Mouse (Mus musculus) neural tube, embryonic 15.5 days (tissue): ENCODE results near the gene 1700123O20Rik. TPM values are rescaled to one million over a fixed set of nuclear protein-coding genes. Genes with fewer than 3 reads are reported as not detected.
A peak's percentile ranks its signal among the peaks of the same experiment; 100 is the strongest.

ENCODE experiments used
- ATAC-seq: fragments of 200-750 bp; cut with Nextera tagmentation; 2 replicates; pipeline ENCODE4 v1.8.0; 2017; ENCODE audit warnings: mild to moderate bottlenecking, moderate TSS enrichment, moderate library complexity; ENCODE audit not compliant: low FRiP score
- H3K27ac ChIP-seq: fragments of 300-500 bp; sonication (generic); replicated peaks from 2 replicates; pipeline ENCODE4 v1.5.1; 2015; ENCODE audit warnings: mild to moderate bottlenecking, inconsistent platforms
- H3K27me3 ChIP-seq: fragments of 300-500 bp; sonication (generic); replicated peaks from 2 replicates; pipeline ENCODE4 v1.6.1; 2015; ENCODE audit warnings: inconsistent platforms
- H3K36me3 ChIP-seq: fragments of 300-500 bp; sonication (generic); 2 replicates; pipeline ENCODE4 v1.6.1; 2015; ENCODE audit warnings: inconsistent platforms
- H3K4me1 ChIP-seq: fragments of 300-500 bp; sonication (generic); 2 replicates; pipeline ENCODE4 v1.6.1; 2015; ENCODE audit warnings: inconsistent platforms
- H3K4me2 ChIP-seq: fragments of 300-500 bp; sonication (generic); 2 replicates; pipeline ENCODE4 v1.6.1; 2015; ENCODE audit warnings: inconsistent platforms, mild to moderate bottlenecking, moderate library complexity
- H3K4me3 ChIP-seq: fragments of 300-500 bp; sonication (generic); replicated peaks from 2 replicates; pipeline ENCODE4 v1.5.1; 2015; ENCODE audit warnings: mild to moderate bottlenecking, inconsistent platforms
- H3K9ac ChIP-seq: fragments of 300-500 bp; sonication (generic); replicated peaks from 2 replicates; pipeline ENCODE4 v1.6.1; 2015; ENCODE audit warnings: mild to moderate bottlenecking, inconsistent platforms
- H3K9me3 ChIP-seq: fragments of 300-500 bp; sonication (generic); replicated peaks from 2 replicates; pipeline ENCODE4 v1.6.1; 2016; ENCODE audit warnings: inconsistent platforms
- WGBS: fragments of 180-500 bp; shearing (Covaris S2); methylation state at CpG from one replicate; pipeline ENCODE4 v1.1.7; 2015; ENCODE audit warnings: mixed read lengths; 5-methylcytosine and 5-hydroxymethylcytosine counted together
- polyA plus RNA-seq: library from polyadenylated mRNA; unstranded; fragments of >200 nt; fragmentation: Nextera tagmentation; extraction: Ambion mirVana; gene quantifications from 2 replicates; pipeline ENCODE4 v1.2.1, GENCODE M21; 2015

1700123O20Rik gene
- polyA plus RNA-seq, 1 experiment from 2014 or later: 72.3 TPM

DNA sequence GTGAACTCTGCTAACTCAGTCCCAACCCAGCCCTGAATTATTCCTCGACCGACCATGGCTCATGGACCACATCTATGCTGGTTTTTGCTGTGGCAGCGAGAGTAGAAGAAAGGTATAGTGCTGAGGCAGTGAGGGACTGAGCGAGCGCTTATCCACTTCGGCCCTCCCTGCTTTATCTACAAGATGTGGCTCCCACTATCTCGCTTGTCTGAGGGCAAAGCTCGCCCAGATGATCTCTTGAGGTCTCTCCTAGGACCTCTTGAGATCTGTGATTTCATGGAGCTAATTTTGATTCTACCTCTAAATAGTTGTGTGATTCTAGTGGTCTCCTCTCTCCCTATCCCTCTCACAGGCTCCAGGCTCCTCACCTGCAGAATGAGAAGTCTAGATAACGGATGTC is 23.0 kb downstream of the 1700123O20Rik start:
- H3K4me1 ChIP-seq: peaks cover 2% of the 10 kb centered on the region; the same call in 1 of the 2 replicates
- no peaks in the 10 kb centered on the region for H3K9me3 ChIP-seq
- 88% methylated on average over 9 of the region's 9 CpGs for WGBS

DNA sequence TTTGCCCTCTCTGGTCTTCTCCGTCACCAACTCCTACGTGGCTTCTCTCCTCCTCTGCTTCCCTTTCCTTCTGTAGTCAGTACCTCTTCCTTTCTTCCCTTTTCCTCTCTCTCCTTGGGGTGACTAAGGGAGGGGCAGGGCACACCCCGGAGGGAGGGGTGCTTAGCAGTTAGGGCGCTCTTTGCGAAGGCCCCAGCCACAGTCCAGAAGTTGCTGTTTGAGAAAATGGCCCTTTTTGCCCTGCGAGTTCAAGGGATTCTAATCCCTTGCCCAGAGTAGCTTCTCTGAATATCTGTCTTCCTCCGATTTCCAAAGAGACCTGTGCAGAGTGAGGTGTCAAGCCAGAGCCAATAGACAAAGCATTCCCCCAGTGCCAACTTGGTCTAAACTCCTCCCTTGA is 26.1 kb downstream of the 1700123O20Rik start, which contains the start of gene Cebpe:
TSS of gene Cebpe (minus strand) at position 101 of the 400 bp plus-strand sequence.
- H3K27me3 ChIP-seq: no peaks in the 10 kb centered on the region
- no peak within 1 kb of the TSS for H3K4me3 ChIP-seq
- 90% methylated on average over 7 of the region's 7 CpGs for WGBS
- H3K27ac ChIP-seq: no peak within 1 kb of the TSS
- peaks cover 12% of the 10 kb centered on the region for H3K4me1 ChIP-seq
- no peak for ATAC-seq
- no peaks in the 10 kb centered on the region for H3K9me3 ChIP-seq
- no peak within 1 kb of the TSS for H3K4me2 ChIP-seq
- H3K9ac ChIP-seq: no peak within 1 kb of the TSS
- no peaks in the 10 kb centered on the region for H3K36me3 ChIP-seq

More for the DNA sequence above, 23.0 kb downstream of the 1700123O20Rik start:
- Histone ChIP-seq H3K4me3 (no peak overlapping the region), H3K27me3 (no peaks in the 10 kb centered on the region), H3K9ac (no peak overlapping the region), H3K36me3 (no peaks in the 10 kb centered on the region), H3K4me2 (no peak overlapping the region), H3K27ac (no peak overlapping the region)
- no peak for ATAC-seq

DNA sequence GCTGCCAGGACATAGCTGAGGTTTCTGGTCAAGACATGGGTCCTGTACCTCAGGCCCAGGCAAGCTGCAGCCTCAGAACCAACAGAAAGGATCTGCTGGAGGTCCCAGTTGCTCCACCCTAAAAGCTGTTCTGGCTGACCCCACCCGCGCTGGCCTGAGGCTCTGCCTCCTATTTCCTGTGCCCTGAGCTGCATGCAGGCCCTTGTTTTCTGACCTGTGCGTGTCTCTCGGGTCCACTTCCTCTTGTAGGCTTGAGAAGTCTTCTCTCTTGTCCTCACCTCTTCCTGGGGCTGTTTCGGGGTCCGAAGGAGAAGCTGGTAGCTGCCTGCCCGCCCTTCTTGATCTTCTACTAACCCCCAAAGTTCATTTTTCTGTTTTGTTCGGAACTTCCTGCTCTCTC is 26.8 kb downstream of the 1700123O20Rik start:
- no peak for ATAC-seq
- Histone ChIP-seq H3K9ac (no peak overlapping the region), H3K4me2 (no peak overlapping the region), H3K27me3 (no peaks in the 10 kb centered on the region), H3K9me3 (no peaks in the 10 kb centered on the region), H3K27ac (no peak overlapping the region), H3K4me1 (peaks cover 12% of the 10 kb centered on the region), H3K4me3 (no peak overlapping the region), H3K36me3 (no peaks in the 10 kb centered on the region)
- 79% methylated on average over 8 of the region's 8 CpGs for WGBS

DNA sequence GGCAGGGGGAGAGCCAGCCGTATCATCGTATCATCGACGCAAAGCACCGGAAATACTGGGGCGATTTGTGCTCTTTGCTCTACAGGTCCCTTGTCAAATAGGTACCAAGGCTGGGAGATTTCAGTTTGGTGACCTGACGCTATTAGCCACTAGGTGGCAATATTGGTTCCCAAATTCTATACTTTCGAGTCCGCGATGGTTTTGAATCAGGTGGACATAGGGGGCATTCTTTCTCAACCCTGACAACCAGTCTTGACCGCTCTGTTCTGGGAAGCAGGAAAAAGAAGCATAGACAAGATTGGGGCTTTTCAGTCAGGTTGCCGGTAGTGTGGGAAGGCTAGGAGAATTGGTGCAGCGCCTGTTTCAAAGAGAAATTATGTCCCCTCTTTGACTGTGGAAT is 28.1 kb downstream of the 1700123O20Rik start:
- no peaks in the 10 kb centered on the region for H3K27me3 ChIP-seq
- ATAC-seq: peak; percentile 82
- H3K4me3 ChIP-seq: peak overlapping the region; percentile 47
- WGBS: under 1% methylated on average over 13 of the region's 13 CpGs
- H3K9ac ChIP-seq: peak overlapping the region; percentile 51
- peaks cover 12% of the 10 kb centered on the region for H3K4me1 ChIP-seq
- peak overlapping the region; percentile 78 for H3K4me2 ChIP-seq
- H3K9me3 ChIP-seq: no peaks in the 10 kb centered on the region
- peak overlapping the region; percentile 70 for H3K27ac ChIP-seq
- H3K36me3 ChIP-seq: no peaks in the 10 kb centered on the region

DNA sequence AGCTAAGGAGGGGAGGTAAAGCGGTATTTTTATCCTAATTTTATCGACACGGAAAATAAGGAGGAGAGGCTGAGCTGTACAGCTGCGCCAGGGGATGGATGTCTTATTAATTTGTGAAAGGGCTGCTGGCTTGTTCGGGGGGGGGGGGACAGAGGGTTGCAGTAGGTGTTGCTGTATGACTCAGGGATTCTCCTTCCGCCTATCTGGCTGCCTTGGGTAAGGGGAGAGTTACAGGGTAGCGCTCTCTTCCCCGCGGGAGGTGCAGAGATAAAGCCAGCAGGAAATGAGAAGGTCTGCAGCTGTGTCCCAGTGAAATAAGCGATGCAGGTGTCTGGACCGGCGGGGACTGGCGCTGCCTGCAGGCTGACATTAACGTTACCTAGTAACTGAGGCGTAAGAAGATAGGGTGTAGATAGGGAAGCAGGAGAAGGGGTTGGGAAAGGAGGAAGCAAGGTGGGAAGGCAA is 28.6 kb downstream of the 1700123O20Rik start:
- no peaks in the 10 kb centered on the region for H3K27me3 ChIP-seq
- peaks cover 12% of the 10 kb centered on the region for H3K4me1 ChIP-seq
- H3K27ac ChIP-seq: peak overlapping the region; percentile 70
- 2% methylated on average over 15 of the region's 15 CpGs for WGBS
- H3K36me3 ChIP-seq: no peaks in the 10 kb centered on the region
- peak; percentile 74 for ATAC-seq
- H3K4me2 ChIP-seq: peak overlapping the region; percentile 78
- H3K9me3 ChIP-seq: no peaks in the 10 kb centered on the region
- H3K9ac ChIP-seq: peak overlapping the region; percentile 51
- peak overlapping the region; percentile 47 for H3K4me3 ChIP-seq

DNA sequence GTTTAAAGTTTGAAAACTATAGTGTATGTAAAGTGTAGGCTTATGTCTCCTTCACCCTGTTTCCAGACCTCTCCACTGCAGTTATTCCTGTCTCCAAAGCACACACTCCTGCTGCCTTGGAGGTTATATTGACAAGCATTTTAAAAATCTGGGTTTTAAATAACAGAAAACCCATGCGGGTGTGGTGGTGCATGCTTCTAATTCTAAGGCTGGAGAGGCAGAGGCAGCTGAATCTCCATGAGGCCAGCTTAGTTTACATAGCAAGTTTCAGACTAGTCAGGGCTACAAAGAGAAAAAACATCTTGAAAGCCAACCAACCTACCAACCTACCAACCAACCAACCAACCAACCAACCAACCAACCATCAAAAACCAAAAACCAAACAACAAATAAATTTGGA is 29.4 kb downstream of the 1700123O20Rik start:
- Histone ChIP-seq H3K9me3 (no peaks in the 10 kb centered on the region), H3K9ac (peak overlapping the region; percentile 51; the same call in 1 of the 2 replicates), H3K27ac (0 out of 2 replicates have a peak overlapping the region, but pooled peaks have one; percentile 70), H3K4me3 (no peak overlapping the region; the same call in 1 of the 2 replicates), H3K27me3 (no peaks in the 10 kb centered on the region), H3K4me2 (peak overlapping the region; percentile 78), H3K4me1 (peaks cover 12% of the 10 kb centered on the region), H3K36me3 (no peaks in the 10 kb centered on the region)
- WGBS: 79% methylated on average over 1 of the region's 1 CpGs
- no peak for ATAC-seq

DNA sequence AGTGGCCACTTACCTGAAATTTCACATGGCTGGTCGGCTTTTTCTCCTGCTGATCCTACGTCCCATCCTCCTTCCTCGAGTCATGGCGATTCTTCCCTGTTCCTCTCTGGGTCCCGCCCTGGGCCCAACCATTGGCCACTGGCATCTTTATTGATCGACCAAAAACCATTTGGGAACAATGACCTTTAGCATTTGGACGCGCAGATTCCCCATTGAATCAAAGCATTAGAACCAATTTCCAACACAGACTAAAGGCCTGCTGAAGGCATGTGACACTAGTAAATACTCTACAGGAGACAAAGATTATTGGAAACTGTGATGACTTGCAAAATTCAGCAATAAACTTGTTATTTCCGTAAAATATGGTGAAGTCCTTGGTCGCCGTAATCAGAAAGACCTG is 34.0 kb downstream of the 1700123O20Rik start:
- Histone ChIP-seq H3K27ac (no peak overlapping the region), H3K36me3 (no peaks in the 10 kb centered on the region), H3K9ac (no peak overlapping the region), H3K4me1 (peaks cover 4% of the 10 kb centered on the region), H3K27me3 (no peaks in the 10 kb centered on the region), H3K9me3 (no peaks in the 10 kb centered on the region), H3K4me3 (no peak overlapping the region), H3K4me2 (no peak overlapping the region)
- 95% methylated on average over 11 of the region's 11 CpGs for WGBS
- ATAC-seq: no peak

DNA sequence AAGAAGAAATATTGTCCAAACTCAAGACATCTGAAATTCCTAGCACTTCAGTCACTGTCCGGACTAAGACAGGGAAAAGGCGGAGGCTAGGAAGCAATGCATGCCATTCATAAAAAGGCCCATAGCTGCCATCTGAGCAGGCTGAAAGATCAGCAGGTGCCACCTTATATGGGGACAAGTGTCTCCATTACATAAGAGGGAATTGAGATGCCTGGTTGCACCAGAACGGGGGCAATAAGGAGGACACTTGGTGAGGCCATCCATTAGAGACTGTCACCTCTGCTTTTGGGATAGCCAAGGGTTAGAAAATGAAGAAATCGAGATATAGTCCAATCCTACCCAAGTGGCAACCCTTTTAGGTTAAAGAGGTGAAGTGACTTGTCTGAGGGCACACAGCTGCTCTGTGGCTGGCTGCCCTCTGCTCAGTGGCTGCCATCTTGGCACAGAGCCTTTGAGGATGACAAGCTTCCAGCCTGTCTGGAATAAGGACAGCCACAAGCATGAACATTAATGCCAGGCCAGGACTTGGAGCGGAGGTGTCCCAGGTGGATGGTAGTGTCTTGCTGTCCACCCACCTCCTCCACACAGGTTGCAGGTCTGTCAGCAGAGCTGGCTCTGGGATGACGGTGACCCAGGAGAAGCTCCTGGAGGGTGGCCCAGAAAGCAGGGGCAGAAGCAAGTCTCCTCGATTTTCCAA is 34.8 kb downstream of the 1700123O20Rik start:
- no peaks in the 10 kb centered on the region for H3K4me1 ChIP-seq
- 88% methylated on average over 7 of the region's 7 CpGs for WGBS
- H3K4me2 ChIP-seq: no peak overlapping the region
- H3K9me3 ChIP-seq: no peaks in the 10 kb centered on the region
- no peak overlapping the region for H3K27ac ChIP-seq
- no peaks in the 10 kb centered on the region for H3K27me3 ChIP-seq
- H3K4me3 ChIP-seq: no peak overlapping the region
- no peak overlapping the region for H3K9ac ChIP-seq
- no peaks in the 10 kb centered on the region for H3K36me3 ChIP-seq
- ATAC-seq: no peak

DNA sequence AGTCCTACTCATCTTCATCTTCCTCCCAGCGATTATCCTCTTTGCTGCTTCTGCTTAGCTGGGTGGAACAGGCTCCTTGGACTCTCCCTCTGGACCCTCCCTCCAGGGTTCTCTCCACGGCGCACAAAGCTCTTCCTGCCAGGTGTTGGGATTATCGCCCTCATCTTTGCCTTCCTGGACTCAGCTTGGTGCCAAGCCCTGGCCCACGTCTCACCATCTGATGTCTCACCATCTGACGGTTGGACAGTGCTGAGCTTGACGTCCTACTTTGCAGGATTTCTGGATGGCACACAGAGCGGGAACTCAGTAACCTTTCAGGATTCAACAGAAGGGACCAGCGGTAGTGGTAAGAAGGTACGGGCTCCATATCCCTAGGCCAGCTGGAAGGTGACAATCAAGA is 35.7 kb downstream of the 1700123O20Rik start:
- H3K9ac ChIP-seq: no peak overlapping the region
- H3K36me3 ChIP-seq: no peaks in the 10 kb centered on the region
- 87% methylated on average over 10 of the region's 10 CpGs for WGBS
- no peaks in the 10 kb centered on the region for H3K4me1 ChIP-seq
- no peak for ATAC-seq
- H3K27ac ChIP-seq: no peak overlapping the region
- no peaks in the 10 kb centered on the region for H3K27me3 ChIP-seq
- H3K4me2 ChIP-seq: no peak overlapping the region
- H3K4me3 ChIP-seq: no peak overlapping the region
- H3K9me3 ChIP-seq: no peaks in the 10 kb centered on the region

DNA sequence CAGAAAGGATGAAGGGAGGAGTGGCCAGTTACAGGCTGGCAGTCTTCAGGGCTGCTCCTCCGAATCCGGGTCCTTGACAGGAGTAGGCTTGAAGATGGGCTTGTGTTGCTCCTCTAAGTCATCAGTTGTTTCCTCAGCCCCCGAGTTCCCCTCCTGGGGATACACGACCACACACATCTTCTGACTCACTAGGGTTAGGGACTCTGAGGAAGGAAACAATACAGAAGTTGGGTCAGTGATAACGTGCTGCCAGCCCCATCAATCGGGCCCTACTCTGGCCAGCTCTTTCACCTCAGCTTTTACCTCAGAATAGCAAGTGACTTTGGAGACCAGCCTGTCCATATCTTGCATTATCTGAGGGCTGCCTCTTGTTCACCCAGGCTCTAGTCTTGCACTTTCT is 38.0 kb downstream of the 1700123O20Rik start:
- no peak overlapping the region for H3K4me2 ChIP-seq
- WGBS: 85% methylated on average over 6 of the region's 6 CpGs
- no peaks in the 10 kb centered on the region for H3K36me3 ChIP-seq
- no peaks in the 10 kb centered on the region for H3K27me3 ChIP-seq
- H3K4me3 ChIP-seq: no peak overlapping the region
- H3K9ac ChIP-seq: no peak overlapping the region
- ATAC-seq: no peak
- no peaks in the 10 kb centered on the region for H3K9me3 ChIP-seq
- no peaks in the 10 kb centered on the region for H3K4me1 ChIP-seq
- no peak overlapping the region for H3K27ac ChIP-seq

DNA sequence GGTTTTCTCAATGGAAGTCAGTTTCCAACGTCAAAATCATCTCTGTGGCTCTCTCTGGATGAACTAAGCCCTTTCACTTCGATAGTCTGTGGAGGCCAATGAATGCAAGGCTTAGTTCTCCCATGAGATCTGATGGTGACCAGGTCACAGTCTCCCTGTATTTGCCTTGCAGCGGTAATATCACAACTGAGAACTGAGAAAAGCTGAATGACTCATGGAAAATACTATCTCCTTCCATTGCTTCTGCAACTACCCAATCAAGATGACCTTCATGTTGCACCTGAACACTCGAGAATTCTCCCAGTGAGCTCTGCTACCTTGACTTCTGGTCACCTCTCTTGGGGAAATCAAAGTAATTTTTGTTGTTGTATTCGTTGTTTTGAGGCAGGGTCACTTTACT is 41.5 kb downstream of the 1700123O20Rik start:
- WGBS: 83% methylated on average over 5 of the region's 5 CpGs
- H3K27ac ChIP-seq: no peak overlapping the region

More for the DNA sequence above, 41.5 kb downstream of the 1700123O20Rik start:
- ATAC-seq: no peak
- Histone ChIP-seq H3K4me2 (no peak overlapping the region), H3K4me3 (no peak overlapping the region), H3K9ac (no peak overlapping the region), H3K36me3 (no peaks in the 10 kb centered on the region), H3K9me3 (no peaks in the 10 kb centered on the region), H3K4me1 (no peaks in the 10 kb centered on the region), H3K27me3 (no peaks in the 10 kb centered on the region)
